Mouse (Mus musculus): ENCODE data around the gene Nostrin.

Gene Nostrin

GRCm38 (mm10) chr2:69129425-69130210 is 6.0 kb upstream of the Nostrin start:
- DNase-seq, result no peak

- no peak for DNase-seq
These were observed 3.6 kb upstream of the Nostrin start for GRCm38 (mm10) chr2:69132046-69132445.

- DNase-seq, result no peak
These were observed 3.0 kb upstream of the Nostrin start for GRCm38 (mm10) chr2:69132488-69133040.

DNA sequence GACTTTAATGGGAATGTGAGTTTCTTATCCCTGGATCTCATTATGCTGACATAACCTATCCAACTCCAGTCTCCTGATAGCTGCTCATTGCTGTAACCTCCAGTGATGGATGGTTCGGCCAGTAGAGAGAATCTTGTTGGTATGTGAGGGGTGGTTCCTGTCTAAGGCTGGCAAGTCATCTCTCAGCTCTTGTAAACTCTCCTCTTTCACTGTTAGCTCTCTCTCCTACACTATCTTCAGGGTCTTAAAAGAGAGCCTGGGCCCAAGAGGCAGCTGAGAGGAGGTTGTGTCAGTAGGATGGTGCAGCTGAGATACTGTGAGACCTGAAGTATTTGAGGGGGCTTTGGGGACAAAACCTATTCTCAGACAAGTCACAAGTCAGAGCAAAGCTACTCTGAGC is 1.4 kb upstream of the Nostrin start:
- no peak for DNase-seq

DNA sequence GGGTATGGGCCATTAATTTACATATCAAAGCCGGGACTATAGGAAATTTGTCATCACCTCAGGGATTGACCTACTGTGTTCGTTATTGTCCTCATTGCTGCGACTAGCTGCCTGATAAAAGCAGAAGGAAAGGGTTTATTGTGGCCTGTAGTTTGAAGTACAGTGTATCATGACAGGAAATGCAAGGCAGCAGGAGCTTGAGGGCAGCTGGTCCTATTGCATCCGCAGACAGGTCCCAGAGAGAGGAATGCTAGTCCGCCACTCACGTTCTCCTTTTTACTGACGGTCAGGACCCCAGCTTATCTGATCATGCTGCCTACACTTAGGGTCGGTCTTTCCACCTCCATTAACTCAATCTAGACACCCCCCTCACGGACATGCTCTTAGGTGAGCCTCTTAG is 663 bp upstream of the Nostrin start:
- DNase-seq, result no peak

- no peak for DNase-seq
These were observed 1.9 kb downstream of the Nostrin start for GRCm38 (mm10) chr2:69137406-69138084.

DNA sequence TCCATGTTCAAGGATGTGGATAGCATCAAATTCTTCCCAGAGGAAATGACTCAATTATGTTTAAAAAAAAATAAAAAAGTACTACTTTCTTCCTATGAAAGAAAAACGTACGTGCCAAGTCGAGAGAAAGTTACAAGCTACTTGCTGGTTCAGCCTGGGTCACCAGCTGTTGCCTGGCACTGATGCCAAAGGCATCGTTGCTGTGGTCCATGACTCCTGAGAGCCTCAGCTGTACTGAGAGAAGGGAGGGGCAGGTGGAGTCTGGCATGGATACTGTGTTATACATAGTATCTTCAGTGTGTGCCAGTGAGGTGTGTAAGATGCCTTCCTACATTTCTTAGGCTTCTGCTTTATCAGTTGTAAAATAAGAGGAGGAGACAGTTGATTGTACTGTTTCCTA is 3.2 kb downstream of the Nostrin start:
- no peak for DNase-seq

DNA sequence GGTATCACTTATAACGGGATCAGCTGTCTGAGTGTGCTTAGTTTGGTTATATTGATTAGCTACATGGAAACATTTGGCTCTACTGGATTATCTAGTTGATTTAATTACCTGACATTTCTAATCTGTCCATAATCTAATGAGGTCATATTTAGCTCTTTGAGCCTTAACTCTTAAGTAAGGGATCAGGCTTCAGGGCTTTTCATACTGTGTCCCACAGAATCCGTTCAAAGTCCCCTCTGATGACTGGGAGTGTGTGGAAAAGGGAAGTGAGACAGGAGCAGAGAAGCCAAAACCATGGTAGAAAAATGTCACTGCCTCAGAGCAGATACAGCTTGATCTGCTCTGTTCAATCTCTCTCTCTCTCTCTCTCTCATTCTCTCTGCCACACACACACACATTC is 4.6 kb downstream of the Nostrin start:
- DNase-seq, result no peak

DNA sequence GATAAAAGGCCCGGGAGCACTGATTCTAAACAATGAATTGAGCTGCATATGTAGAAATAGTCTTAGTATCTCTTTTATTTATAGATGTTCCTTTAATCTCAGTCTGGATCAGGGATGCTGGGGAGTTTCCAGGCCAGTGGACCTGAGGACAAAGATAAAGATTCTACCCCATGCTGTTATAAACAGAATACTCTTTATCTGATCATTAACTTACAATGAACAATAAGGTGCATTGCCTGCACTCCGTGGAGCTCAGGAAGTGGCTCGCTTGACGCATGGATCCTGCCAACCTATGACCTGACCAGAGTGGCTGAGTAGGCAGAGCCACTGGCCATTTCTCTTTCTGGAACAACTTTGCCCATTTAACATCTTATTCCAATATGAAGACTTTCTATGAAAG is 5.2 kb downstream of the Nostrin start:
- no peak for DNase-seq

DNA sequence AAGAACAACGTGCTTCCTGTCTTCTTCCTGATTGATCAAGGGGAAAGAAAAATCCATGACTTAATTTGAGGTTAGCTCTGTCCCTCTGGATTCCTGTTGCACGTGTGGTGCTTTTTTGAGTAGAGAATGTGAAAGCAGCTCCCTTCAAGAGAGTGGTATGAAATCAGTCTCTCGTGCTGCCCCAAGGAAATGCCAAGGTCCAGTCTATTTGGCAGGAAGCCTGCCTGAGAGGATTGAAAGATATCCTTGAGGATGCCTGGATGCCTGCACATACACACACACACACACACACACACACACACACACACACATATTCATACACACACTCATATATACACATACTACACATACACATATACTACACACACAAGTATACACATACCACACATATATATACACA is 13.1 kb downstream of the Nostrin start:
- no peak for DNase-seq

DNA sequence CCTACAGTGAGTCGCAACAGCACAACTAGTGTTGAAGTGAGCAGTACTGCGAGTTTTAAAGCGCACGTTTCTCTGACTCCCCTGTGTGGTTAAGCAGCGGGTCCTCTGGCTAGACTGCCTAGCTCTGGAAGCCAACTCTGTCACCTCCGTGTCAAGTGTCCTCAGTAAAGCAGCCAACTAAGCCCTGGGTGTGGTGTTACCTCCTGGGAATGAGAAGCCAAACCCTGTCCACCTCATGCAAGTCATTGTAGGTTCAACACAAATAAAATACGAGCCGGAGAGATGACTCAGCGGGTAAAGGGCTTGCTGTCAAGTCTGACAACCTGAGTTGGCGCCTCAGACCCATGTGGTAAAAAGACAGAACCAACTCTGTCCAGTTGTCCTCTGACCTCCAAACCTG is 13.6 kb downstream of the Nostrin start:
- DNase-seq, result no peak

DNA sequence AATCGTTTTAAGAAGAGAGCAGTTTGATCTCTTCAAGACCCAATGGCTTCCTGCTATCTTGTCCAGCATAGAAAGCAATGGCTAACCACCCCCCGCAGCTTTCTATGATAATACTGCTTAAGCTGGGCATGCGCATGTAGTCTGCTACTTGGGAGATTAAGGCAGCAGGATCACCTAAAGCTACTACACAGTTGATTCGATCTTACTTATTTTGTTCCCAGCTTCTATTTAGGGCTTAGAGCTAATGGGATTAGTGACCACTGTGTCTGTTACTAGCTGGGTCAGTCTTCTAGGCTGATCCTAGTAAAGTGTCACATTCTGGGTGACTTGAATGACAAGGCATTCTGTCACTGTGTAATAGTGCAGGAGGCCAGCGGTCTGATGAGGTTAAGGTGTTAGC is 15.2 kb downstream of the Nostrin start:
- no peak for DNase-seq

GRCm38 (mm10) chr2:69155861-69156260 is 20.3 kb downstream of the Nostrin start:
- no peak for DNase-seq

- no peak for DNase-seq
These were observed 20.7 kb downstream of the Nostrin start for GRCm38 (mm10) chr2:69156283-69156682.

DNA sequence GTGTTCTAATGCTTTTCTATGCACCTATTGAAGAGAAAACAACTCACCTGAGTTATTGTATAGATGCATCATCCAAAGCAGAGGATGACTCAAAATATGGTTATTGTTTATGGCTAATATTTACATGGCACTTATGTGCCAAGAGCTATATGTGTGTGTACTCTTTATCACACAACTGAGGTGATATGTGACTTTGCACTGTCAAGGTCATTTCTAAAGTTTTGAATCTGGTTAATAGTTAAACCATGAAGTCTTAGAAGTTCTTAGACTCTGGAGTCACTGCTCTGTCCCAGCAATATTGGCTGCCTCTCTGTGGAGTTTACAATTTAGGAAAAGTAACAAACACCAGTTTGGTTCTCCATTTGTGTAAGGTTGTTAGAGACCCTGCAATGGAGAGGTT is 23.3 kb downstream of the Nostrin start:
- DNase-seq, result no peak

DNA sequence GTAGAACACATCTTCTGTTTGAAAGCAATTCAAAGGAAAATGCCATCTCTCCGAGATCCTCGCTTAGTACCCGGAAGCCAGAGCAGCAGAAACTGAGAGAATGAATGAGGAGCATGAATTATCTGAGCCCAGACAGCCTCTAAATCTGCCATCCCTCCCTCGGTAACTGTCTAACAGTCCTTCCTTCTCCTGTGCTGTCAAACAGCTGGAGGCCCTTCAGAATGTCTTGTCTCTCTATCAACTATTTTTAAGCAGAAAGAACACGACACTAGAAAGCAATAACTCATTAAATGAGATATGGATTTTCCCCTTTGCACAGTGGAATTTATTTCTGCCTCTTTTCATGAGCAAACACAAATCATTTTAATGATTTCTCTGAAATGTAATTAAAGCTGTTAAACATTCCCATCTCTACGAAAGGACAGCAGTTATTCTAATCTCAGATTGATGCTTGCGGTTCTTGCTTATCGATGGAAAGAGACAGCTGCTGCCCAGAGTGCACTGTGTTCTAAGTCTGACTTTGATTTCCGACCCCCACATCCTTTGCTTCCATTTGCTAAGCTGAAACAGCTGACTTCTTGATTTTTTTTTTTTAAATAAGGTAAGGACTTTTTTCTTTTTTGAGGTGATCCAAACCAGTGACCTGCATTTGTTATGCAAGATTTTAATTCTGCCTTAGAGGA is 34.9 kb downstream of the Nostrin start:
- DNase-seq, result no peak

DNA sequence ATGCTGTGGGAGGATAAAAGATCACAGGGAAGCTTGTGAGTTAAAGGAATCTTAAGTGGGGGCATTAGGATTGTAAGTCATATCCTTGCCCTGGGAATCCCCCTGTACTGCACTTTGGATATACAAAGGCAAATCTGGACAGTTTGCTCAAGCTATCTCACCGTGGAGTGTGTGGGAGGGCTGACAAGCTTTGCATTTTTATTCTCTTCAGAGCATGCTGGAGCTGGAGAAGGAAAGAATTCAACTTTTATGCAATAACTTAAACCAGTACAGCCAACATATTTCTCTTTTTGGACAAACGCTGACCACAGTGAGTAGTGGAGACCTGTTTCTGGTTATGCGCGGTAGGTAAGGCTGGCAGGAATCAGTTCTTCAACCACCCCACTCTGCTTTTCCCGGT is 39.7 kb downstream of the Nostrin start:
- DNase-seq, result no peak

DNA sequence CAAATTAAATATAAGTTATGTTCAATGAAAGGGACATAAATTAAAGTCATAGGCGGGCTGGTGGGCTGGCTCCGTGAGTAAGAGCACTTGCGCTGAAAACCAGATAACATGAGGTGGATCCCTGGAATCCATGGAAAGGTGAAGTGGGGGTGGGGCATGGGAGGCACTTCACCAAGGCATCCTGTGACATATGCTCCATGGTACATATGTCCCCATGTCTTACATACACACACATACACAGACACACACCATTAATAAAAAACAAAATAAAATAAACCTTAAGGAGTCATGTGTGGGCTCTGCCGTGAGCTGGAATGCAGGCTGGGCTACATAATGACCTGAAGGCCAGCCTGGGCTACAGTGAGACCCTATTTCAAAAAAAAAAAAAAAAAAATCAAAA is 44.1 kb downstream of the Nostrin start:
- no peak for DNase-seq

DNA sequence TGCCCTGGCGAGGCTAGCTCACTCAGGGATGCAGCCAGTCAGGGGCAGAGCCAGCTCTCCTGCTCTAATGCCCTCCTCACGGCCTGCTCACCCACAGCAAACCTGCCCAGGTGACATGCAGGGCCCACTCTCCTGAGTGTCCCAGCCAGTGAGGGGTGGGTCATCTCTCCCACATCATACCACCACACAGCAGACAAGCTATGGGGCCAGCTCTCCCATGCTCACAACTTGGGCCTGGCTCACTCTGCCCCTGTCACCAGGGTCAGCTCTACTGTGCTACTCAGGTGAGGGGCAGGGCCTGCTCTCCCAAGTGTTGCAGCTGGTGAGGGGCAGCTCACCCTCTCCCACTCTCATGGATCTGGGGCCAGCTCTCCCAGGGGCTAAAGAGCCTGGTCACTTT is 52.4 kb downstream of the Nostrin start:
- DNase-seq, result no peak

DNA sequence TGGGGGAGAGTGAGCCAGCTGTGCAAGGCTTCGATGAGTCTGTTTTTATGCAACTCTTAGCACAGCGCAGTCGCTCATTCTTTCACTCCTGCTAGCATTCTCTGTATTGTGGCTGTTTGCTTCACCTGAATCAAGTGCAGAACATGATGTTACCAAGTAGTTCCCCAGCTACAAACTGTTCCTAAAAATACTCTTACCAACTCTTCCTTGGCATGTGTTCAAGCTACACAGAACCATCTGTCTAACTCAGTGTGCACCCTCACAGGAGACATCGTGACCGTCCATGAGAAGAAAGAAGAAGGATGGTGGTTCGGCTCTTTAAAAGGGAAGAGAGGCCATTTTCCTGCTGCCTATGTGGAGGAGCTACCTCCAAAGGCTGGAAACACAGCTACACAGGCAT is 53.1 kb downstream of the Nostrin start:
- no peak for DNase-seq

GRCm38 (mm10) chr2:69189222-69189621 is 53.6 kb downstream of the Nostrin start:
- DNase-seq, result no peak

DNA sequence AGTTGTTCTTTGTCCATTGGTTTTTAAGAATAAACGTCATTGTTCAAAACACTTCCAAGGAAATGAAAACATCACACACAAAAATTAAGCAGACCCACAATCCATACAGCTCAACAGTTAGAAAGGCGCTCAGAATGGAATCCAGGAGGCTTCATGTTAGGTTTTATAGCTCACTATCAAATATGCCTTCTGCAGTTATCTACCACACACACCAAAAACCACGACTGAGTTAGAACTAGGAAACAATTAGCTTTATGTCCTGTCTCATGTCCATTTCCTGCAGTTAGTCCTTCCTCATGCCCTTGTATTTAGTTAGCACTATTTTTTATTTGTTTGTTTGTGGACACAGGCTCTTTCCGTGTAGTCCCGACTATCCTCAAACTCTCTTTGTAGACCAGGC is 55.5 kb downstream of the Nostrin start:
- no peak for DNase-seq

DNA sequence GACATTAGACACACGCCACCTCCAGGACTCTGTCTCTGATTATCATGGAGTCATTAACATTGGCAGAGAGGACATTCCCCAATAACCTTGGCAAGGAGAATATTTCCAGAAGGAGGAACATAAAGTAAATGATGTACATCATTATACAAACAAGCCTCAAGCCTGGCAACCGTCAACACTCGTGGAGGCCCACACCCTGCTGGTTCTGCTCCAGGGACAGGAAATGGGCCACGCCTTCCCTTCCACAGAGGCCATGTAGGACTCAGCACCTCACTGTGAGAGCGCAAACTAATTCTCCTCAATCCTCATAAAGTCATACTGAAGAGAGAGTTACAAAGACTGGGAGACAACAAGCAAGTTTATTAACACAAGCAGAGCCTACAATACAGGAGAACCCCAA is 58.0 kb downstream of the Nostrin start:
- DNase-seq, result no peak

GRCm38 (mm10) chr2:69205185-69205584 is 69.6 kb downstream of the Nostrin start:
- DNase-seq, result no peak

All from spleen, adult 18-20 months (tissue).